Comparison of ENCODE assay signal across 10 mouse cellular contexts in genomic region chr4:109984011-109984411, GRCm38 (mm10). TPM values are rescaled to one million over a fixed set of nuclear protein-coding genes. Genes with fewer than 3 reads are reported as not detected.
A peak's percentile ranks its signal among the peaks of the same experiment; 100 is the strongest.
DNase-seq lines count a peak whose midpoint lies in the region; ATAC-seq and TF ChIP-seq lines count a peak whose summit lies in the region.
"Had no signal": no experiment of that assay in that cellular context is flagged by ENCODE, and none has a peak within 500 bp of the region (broad histone marks: within the 10 kb centered on the region; RNA-seq: fewer than 3 reads in every experiment).

No protein-coding gene starts in this region.

- peak overlapping the region; percentile 1; the same call in 1 of the 2 replicates for H3K4me3 ChIP-seq in left cerebral cortex, adult 2 months
- peak overlapping the region; percentile 43 for H3K4me3 ChIP-seq in embryonic facial prominence, embryonic 10.5 days
- H3K4me3 ChIP-seq in forebrain, postnatal 0 days (ENCODE audit: low read depth, low read length): peak overlapping the region; percentile 36; the same call in 1 of the 2 replicates
- H3K4me3 ChIP-seq in midbrain, embryonic 14.5 days (replicated peaks; ENCODE audit: low read depth, low read length): peak overlapping the region; percentile 10; the same call in 1 of the 2 replicates
- H3K4me3 ChIP-seq: liver, embryonic 15.5 days had no signal

- intact Hi-C loops in left cerebral cortex, adult 2 months (cut with DNase I): loop anchor here (5.0 kb wide), 1 partner anchor 303 kb away; no protein-coding TSS in a partner anchor
- intact Hi-C loops in left cerebral cortex, postnatal 36 days (cut with DNase I): no loop called here

- no peak for DNase-seq in left cerebral cortex, adult 2 months (ENCODE audit: extremely low spot score in 1 of 2, low spot score in 2 of 2)
- no peak for DNase-seq in left cerebral cortex, postnatal 36 days (ENCODE audit: low spot score in 2 of 2)
- peak; percentile 58 for DNase-seq in embryonic facial prominence, embryonic 10.5 days (ENCODE audit: low spot score)
- no peak for DNase-seq in forebrain, postnatal 0 days
- DNase-seq in midbrain, embryonic 14.5 days: peak; percentile 28
- DNase-seq in thymus, postnatal 10 days (ENCODE audit: low spot score in 2 of 2): no peak
- DNase-seq: cerebellum, adult 2 months had no signal

- WGBS in embryonic facial prominence, embryonic 10.5 days: under 1% methylated on average over 24 of the region's 24 CpGs
- 1% methylated on average over 24 of the region's 24 CpGs for WGBS in forebrain, postnatal 0 days
- WGBS in midbrain, embryonic 14.5 days: under 1% methylated on average over 24 of the region's 24 CpGs

- no peak overlapping the region for H3K27ac ChIP-seq in left cerebral cortex, adult 2 months
- peak overlapping the region; percentile 51; the same call in 1 of the 2 replicates for H3K27ac ChIP-seq in embryonic facial prominence, embryonic 10.5 days (replicated peaks)
- no peak overlapping the region for H3K27ac ChIP-seq in forebrain, postnatal 0 days (ENCODE audit: low read depth, low read length)
- no peak overlapping the region for H3K27ac ChIP-seq in midbrain, embryonic 14.5 days (replicated peaks; ENCODE audit: low read depth, low read length)
- H3K27ac ChIP-seq: liver, embryonic 15.5 days had no signal

- peak overlapping the region; percentile 33 for H3K9ac ChIP-seq in forebrain, postnatal 0 days
- H3K9ac ChIP-seq in midbrain, embryonic 14.5 days (replicated peaks; ENCODE audit: low read length): 0 out of 2 replicates have a peak overlapping the region, but pooled peaks have one; percentile 12
- H3K9ac ChIP-seq: liver, embryonic 15.5 days had no signal

- peaks cover 100% of the 10 kb centered on the region for H3K27me3 ChIP-seq in embryonic facial prominence, embryonic 10.5 days (replicated peaks; ENCODE audit: low read depth, poor library complexity, severe bottlenecking)
- H3K27me3 ChIP-seq in forebrain, postnatal 0 days (ENCODE audit: insufficient read depth, low read length): peaks cover 39% of the 10 kb centered on the region
- peaks cover 93% of the 10 kb centered on the region for H3K27me3 ChIP-seq in midbrain, embryonic 14.5 days (ENCODE audit: control insufficient read depth, insufficient read depth, low read length)
- H3K27me3 ChIP-seq: Patski had no signal

- peak overlapping the region; percentile 60 for H3K4me2 ChIP-seq in forebrain, postnatal 0 days (ENCODE audit: low read depth)
- peak overlapping the region; percentile 25; the same call in 1 of the 2 replicates for H3K4me2 ChIP-seq in midbrain, embryonic 14.5 days (ENCODE audit: low read length)

- peaks cover 40% of the 10 kb centered on the region for H3K4me1 ChIP-seq in embryonic facial prominence, embryonic 10.5 days
- no peaks in the 10 kb centered on the region for H3K4me1 ChIP-seq in forebrain, postnatal 0 days (ENCODE audit: insufficient read depth)
- 0 out of 2 replicates have a peak, but pooled peaks cover 4% of the 10 kb centered on the region for H3K4me1 ChIP-seq in midbrain, embryonic 14.5 days (ENCODE audit: control insufficient read depth, insufficient read depth, low read length)

- ATAC-seq in forebrain, postnatal 0 days: no peak
- ATAC-seq in midbrain, embryonic 14.5 days (ENCODE audit: low FRiP score, low TSS enrichment): no peak
- ATAC-seq in frontal cortex, adult (ENCODE audit: low TSS enrichment): no peak
- ATAC-seq: Patski had no signal

- H3K36me3 ChIP-seq in embryonic facial prominence, embryonic 10.5 days (replicated peaks): no peaks in the 10 kb centered on the region
- H3K36me3 ChIP-seq in forebrain, postnatal 0 days (ENCODE audit: insufficient read depth): no peaks in the 10 kb centered on the region
- H3K36me3 ChIP-seq in midbrain, embryonic 14.5 days (ENCODE audit: control insufficient read depth, insufficient read depth, low read length): no peaks in the 10 kb centered on the region
- H3K36me3 ChIP-seq: liver, embryonic 15.5 days had no signal

- TF ChIP-seq CTCF in left cerebral cortex, adult 2 months (IDR thresholded peaks at IDR 0.05): no peak
- TF ChIP-seq CTCF in forebrain, postnatal 0 days (IDR thresholded peaks at IDR 0.05; ENCODE audit: low read depth): no peak

- no peaks in the 10 kb centered on the region for H3K9me3 ChIP-seq in embryonic facial prominence, embryonic 10.5 days
- H3K9me3 ChIP-seq in forebrain, postnatal 0 days (ENCODE audit: low read length): no peaks in the 10 kb centered on the region
- H3K9me3 ChIP-seq in midbrain, embryonic 14.5 days (ENCODE audit: control insufficient read depth, low read length): no peaks in the 10 kb centered on the region
- H3K9me3 ChIP-seq: liver, embryonic 15.5 days had no signal

RNA-seq across cellular contexts. Expression of gene Dmrta2, which starts 6.2 kb away (rescaled TPM):
- 1 to 10 TPM; 2.2 to 2.6 TPM for total RNA-seq in left cerebral cortex, adult 2 months (2021)
- total RNA-seq in left cerebral cortex, postnatal 36 days (2021): 1 to 10 TPM; 2.4 to 2.7 TPM
- 0.75 and 0.87 TPM in 2 replicates for polyA plus RNA-seq in embryonic facial prominence, embryonic 10.5 days (2016; fragmentation: Nextera tagmentation; extraction: Ambion mirVana)
- total RNA-seq in forebrain, postnatal 0 days (2014; rRNA removed): 6.3 and 7.3 TPM in 2 replicates
- 0.87 and 1.4 TPM in 2 replicates for polyA plus RNA-seq in forebrain, postnatal 0 days (2015; fragmentation: Nextera tagmentation; extraction: Ambion mirVana)
- polyA plus RNA-seq in midbrain, embryonic 14.5 days (2014; fragmentation: Nextera tagmentation; extraction: Ambion mirVana): 1.4 TPM in 2 replicates
- polyA plus RNA-seq: liver, embryonic 15.5 days had no signal

Comparison
In these comparisons a context has a peak if more than half of its experiments do, and no peak if none do; other contexts are left out.
1. DNase-seq: peak in embryonic facial prominence, embryonic 10.5 days (single experiment) and midbrain, embryonic 14.5 days (single experiment); none in left cerebral cortex, adult 2 months (0 of 2), left cerebral cortex, postnatal 36 days (0 of 2), forebrain, postnatal 0 days (single experiment) and thymus, postnatal 10 days (0 of 2).
2. Peak in every context shown above with its lines, with median percentiles within 50 percentile points of each other: H3K4me3 ChIP-seq.